Mouse (Mus musculus) kidney, embryonic 14.5 days (tissue): Measurements from ENCODE around the gene Lbhd1. TPM values are rescaled to one million over a fixed set of nuclear protein-coding genes. Genes with fewer than 3 reads are reported as not detected.
"Not testable (repeated sequence)": the region's sequence is repeated elsewhere in the genome, so short reads cannot be mapped to it uniquely, and the experiment has no call there.

Experiments
- ATAC-seq: fragments of 200-750 bp; cut with Nextera tagmentation; 2 replicates; pipeline ENCODE4 v1.8.0; 2017; ENCODE audit warnings: moderate number of reproducible peaks, mild to moderate bottlenecking, moderate TSS enrichment, moderate library complexity; ENCODE audit not compliant: low FRiP score, low TSS enrichment
- H3K27ac ChIP-seq: fragments of 300-500 bp; sonication (generic); 2 replicates; pipeline ENCODE4 v1.5.1; 2014; ENCODE audit warnings: low read depth, mild to moderate bottlenecking, low read length, moderate library complexity, mixed read lengths
- H3K27me3 ChIP-seq: fragments of 300-500 bp; sonication (generic); 2 replicates; pipeline ENCODE4 v1.6.1; 2014; ENCODE audit warnings: mild to moderate bottlenecking, low read length; ENCODE audit not compliant: control insufficient read depth, insufficient read depth
- H3K36me3 ChIP-seq: fragments of 300-500 bp; sonication (generic); 2 replicates; pipeline ENCODE4 v1.6.1; 2014; ENCODE audit warnings: low read length, mixed read lengths; ENCODE audit not compliant: control insufficient read depth, insufficient read depth
- H3K4me1 ChIP-seq: fragments of 300-500 bp; sonication (generic); 2 replicates; pipeline ENCODE4 v1.6.1; 2014; ENCODE audit warnings: low read length, mixed read lengths; ENCODE audit not compliant: control insufficient read depth, insufficient read depth
- H3K4me2 ChIP-seq: fragments of 300-500 bp; sonication (generic); replicated peaks from 2 replicates; pipeline ENCODE4 v1.6.1; 2014; ENCODE audit warnings: low read depth, mild to moderate bottlenecking, low read length
- H3K4me3 ChIP-seq: fragments of 300-500 bp; sonication (generic); 2 replicates; pipeline ENCODE4 v1.5.1; 2014; ENCODE audit warnings: mild to moderate bottlenecking, low read length
- H3K9ac ChIP-seq: fragments of 300-500 bp; sonication (generic); 2 replicates; pipeline ENCODE4 v1.6.1; 2014; ENCODE audit warnings: low read depth, mild to moderate bottlenecking, low read length, moderate library complexity
- H3K9me3 ChIP-seq: fragments of 300-500 bp; sonication (generic); 2 replicates; pipeline ENCODE4 v1.6.1; 2016; ENCODE audit warnings: low read length; ENCODE audit not compliant: control insufficient read depth
- WGBS: fragments of 180-500 bp; shearing (Covaris S2); extraction: QIAGEN DNeasy Blood & Tissue Kit; methylation state at CpG from one replicate; pipeline ENCODE4 v1.1.7; 2014; 5-methylcytosine and 5-hydroxymethylcytosine counted together
- polyA plus RNA-seq: library from polyadenylated mRNA; unstranded; fragments of >200 nt; fragmentation: Nextera tagmentation; extraction: Ambion mirVana; gene quantifications from 2 replicates; pipeline ENCODE4 v1.2.1, GENCODE M21; 2014

The Lbhd1 gene
- polyA plus RNA-seq, 1 experiment from 2014 or later, result 98.0 TPM

- Histone ChIP-seq H3K27ac (peak overlapping the region; percentile 87), H3K4me3 (peak overlapping the region; percentile 56), H3K9me3 (no peaks in the 10 kb centered on the region), H3K27me3 (no peaks in the 10 kb centered on the region), H3K4me1 (peaks cover 10% of the 10 kb centered on the region; the same call in 1 of the 2 replicates), H3K36me3 (peaks cover 13% of the 10 kb centered on the region; the same call in 1 of the 2 replicates), H3K9ac (peak overlapping the region; percentile 86), H3K4me2 (peak overlapping the region; percentile 66)
- WGBS, result 14% methylated on average over 19 of the region's 19 CpGs
- no peak for ATAC-seq
Measured at GRCm38 (mm10) chr19:8887585-8888463, 4.3 kb downstream of the Lbhd1 start.

- no peaks in the 10 kb centered on the region for H3K9me3 ChIP-seq
- 1% methylated on average over 58 of the region's 58 CpGs for WGBS
Measured at GRCm38 (mm10) chr19:8888511-8889385, 5.2 kb downstream of the Lbhd1 start, which contains the start of the genes 1810009A15Rik and Gm49416. Gene 1810009A15Rik (plus strand): TSS chr19:8888853. Gene Gm49416 (plus strand): TSS chr19:8888926.

GRCm38 (mm10) chr19:8892829-8893766, 9.6 kb downstream of the Lbhd1 start, which contains the start of gene Ints5:
Gene Ints5 (plus strand): TSS chr19:8893005.
- H3K27me3 ChIP-seq, result no peaks in the 10 kb centered on the region
- peak within 1 kb of the TSS; percentile 93 for H3K9ac ChIP-seq
- WGBS, result 3% methylated on average over 54 of the region's 54 CpGs
- peak within 1 kb of the TSS; percentile 96 for H3K4me3 ChIP-seq
- peak within 1 kb of the TSS; percentile 89 for H3K27ac ChIP-seq
- peaks cover 35% of the 10 kb centered on the region for H3K36me3 ChIP-seq
- H3K4me1 ChIP-seq, result peaks cover 12% of the 10 kb centered on the region
- no peaks in the 10 kb centered on the region for H3K9me3 ChIP-seq
- H3K4me2 ChIP-seq, result peak within 1 kb of the TSS; percentile 79
- peak; percentile 50; the same call in 1 of the 2 replicates for ATAC-seq

More at GRCm38 (mm10) chr19:8888511-8889385, 5.2 kb downstream of the Lbhd1 start, which contains the start of the genes 1810009A15Rik and Gm49416:
- Histone ChIP-seq H3K4me1 (peaks cover 10% of the 10 kb centered on the region; the same call in 1 of the 2 replicates), H3K9ac (peak within 1 kb of the TSS; percentile 86), H3K27me3 (no peaks in the 10 kb centered on the region), H3K4me2 (peak within 1 kb of the TSS; percentile 66), H3K27ac (peak within 1 kb of the TSS; percentile 87), H3K4me3 (peak within 1 kb of the TSS; percentile 56), H3K36me3 (peaks cover 13% of the 10 kb centered on the region; the same call in 1 of the 2 replicates)
- peak; percentile 92 for ATAC-seq

- no peaks in the 10 kb centered on the region for H3K27me3 ChIP-seq
- peaks cover 18% of the 10 kb centered on the region for H3K4me1 ChIP-seq
- ATAC-seq, result no peak
- H3K36me3 ChIP-seq, result peaks cover 32% of the 10 kb centered on the region
- no peaks in the 10 kb centered on the region for H3K9me3 ChIP-seq
- WGBS, result 90% methylated on average over 9 of the region's 9 CpGs
- no peak overlapping the region for H3K9ac ChIP-seq
- H3K27ac ChIP-seq, result no peak overlapping the region
- no peak overlapping the region for H3K4me3 ChIP-seq
- H3K4me2 ChIP-seq, result no peak overlapping the region
Measured at GRCm38 (mm10) chr19:8895397-8895960, 11.9 kb downstream of the Lbhd1 start.

- H3K4me3 ChIP-seq, H3K4me2 ChIP-seq, ATAC-seq, H3K9me3 ChIP-seq, H3K27ac ChIP-seq, H3K27me3 ChIP-seq, H3K9ac ChIP-seq: not testable (repeated sequence)
- Histone ChIP-seq H3K36me3 (peaks cover 24% of the 10 kb centered on the region), H3K4me1 (peaks cover 18% of the 10 kb centered on the region)
- 80% methylated on average over 5 of the region's 5 CpGs for WGBS
Measured at GRCm38 (mm10) chr19:8896231-8896630, 12.7 kb downstream of the Lbhd1 start.

GRCm38 (mm10) chr19:8897211-8897864, 13.8 kb downstream of the Lbhd1 start:
- 25% methylated on average over 21 of the region's 21 CpGs for WGBS
- peak; percentile 43 for ATAC-seq
- peaks cover 30% of the 10 kb centered on the region for H3K36me3 ChIP-seq
- H3K4me3 ChIP-seq, result peak overlapping the region; percentile 75
- H3K9me3 ChIP-seq, H3K27me3 ChIP-seq: not testable (repeated sequence)
- H3K4me1 ChIP-seq, result peaks cover 18% of the 10 kb centered on the region
- H3K4me2 ChIP-seq, result peak overlapping the region; percentile 46
- H3K9ac ChIP-seq, result peak overlapping the region; percentile 91
- H3K27ac ChIP-seq, result peak overlapping the region; percentile 74

- peaks cover 35% of the 10 kb centered on the region for H3K36me3 ChIP-seq
- ATAC-seq, result peak; percentile 98
Measured at GRCm38 (mm10) chr19:8897865-8898495, 14.4 kb downstream of the Lbhd1 start, which contains the start of gene Ganab. Gene Ganab (plus strand): TSS chr19:8898071.

More at GRCm38 (mm10) chr19:8897865-8898495, 14.4 kb downstream of the Lbhd1 start, which contains the start of gene Ganab:
- Histone ChIP-seq H3K4me3 (peak within 1 kb of the TSS; percentile 75), H3K9me3 (no peaks in the 10 kb centered on the region), H3K9ac (peak within 1 kb of the TSS; percentile 91), H3K4me1 (peaks cover 18% of the 10 kb centered on the region), H3K27me3 (no peaks in the 10 kb centered on the region), H3K27ac (peak within 1 kb of the TSS; percentile 82), H3K4me2 (peak within 1 kb of the TSS; percentile 81)
- WGBS, result under 1% methylated on average over 51 of the region's 53 CpGs
